Mouse (Mus musculus) hindbrain, embryonic 14.5 days (tissue): ENCODE measurements around the gene Rpap1. TPM values are rescaled to one million over a fixed set of nuclear protein-coding genes. Genes with fewer than 3 reads are reported as not detected.
"Not testable (repeated sequence)": the region's sequence is repeated elsewhere in the genome, so short reads cannot be mapped to it uniquely, and the experiment has no call there.

Experiments
- ATAC-seq: fragments of 200-750 bp; cut with Nextera tagmentation; 2 replicates; pipeline ENCODE4 v1.8.0; 2017; ENCODE audit warnings: moderate number of reproducible peaks, mild to moderate bottlenecking, moderate TSS enrichment, moderate library complexity; ENCODE audit not compliant: low FRiP score
- DNase-seq: peaks from one replicate; pipeline ENCODE4 v3.0.0-alpha.2; 2015; ENCODE audit warnings: low spot score
- H3K27ac ChIP-seq: fragments of 300-500 bp; sonication (generic); 2 replicates; pipeline ENCODE4 v1.5.1; 2014; ENCODE audit warnings: mild to moderate bottlenecking, moderate library complexity
- H3K27me3 ChIP-seq: fragments of 300-500 bp; sonication (generic); 2 replicates; pipeline ENCODE4 v1.6.1; 2014; ENCODE audit warnings: mild to moderate bottlenecking, low read length, mixed read lengths; ENCODE audit not compliant: control insufficient read depth, insufficient read depth
- H3K36me3 ChIP-seq: fragments of 300-500 bp; sonication (generic); replicated peaks from 2 replicates; pipeline ENCODE4 v1.6.1; 2014; ENCODE audit not compliant: control insufficient read depth, insufficient read depth
- H3K4me1 ChIP-seq: fragments of 300-500 bp; sonication (generic); replicated peaks from 2 replicates; pipeline ENCODE4 v1.6.1; 2014; ENCODE audit warnings: antibody characterized with exemption, low read length, mixed read lengths; ENCODE audit not compliant: control insufficient read depth, insufficient read depth
- H3K4me2 ChIP-seq: fragments of 300-500 bp; sonication (generic); replicated peaks from 2 replicates; pipeline ENCODE4 v1.6.1; 2014; ENCODE audit warnings: mild to moderate bottlenecking, moderate library complexity
- H3K4me3 ChIP-seq: fragments of 300-500 bp; sonication (generic); replicated peaks from 2 replicates; pipeline ENCODE4 v1.5.1; 2014; ENCODE audit warnings: mild to moderate bottlenecking, low read length
- H3K9ac ChIP-seq: fragments of 300-500 bp; sonication (generic); 2 replicates; pipeline ENCODE4 v1.6.1; 2014
- H3K9me3 ChIP-seq: fragments of 300-500 bp; sonication (generic); 2 replicates; pipeline ENCODE4 v1.6.1; 2016; ENCODE audit warnings: low read length; ENCODE audit not compliant: control insufficient read depth
- WGBS: fragments of 180-500 bp; shearing (Covaris S2); extraction: QIAGEN DNeasy Blood & Tissue Kit; methylation state at CpG from one replicate; pipeline ENCODE4 v1.1.7; 2014; 5-methylcytosine and 5-hydroxymethylcytosine counted together
- polyA plus RNA-seq: library from polyadenylated mRNA; unstranded; fragments of >200 nt; fragmentation: Nextera tagmentation; extraction: Ambion mirVana; gene quantifications from 2 replicates; pipeline ENCODE4 v1.2.1, GENCODE M21; 2014

Rpap1 gene
- polyA plus RNA-seq, 1 experiment from 2014 or later, result 18.1 TPM

DNA sequence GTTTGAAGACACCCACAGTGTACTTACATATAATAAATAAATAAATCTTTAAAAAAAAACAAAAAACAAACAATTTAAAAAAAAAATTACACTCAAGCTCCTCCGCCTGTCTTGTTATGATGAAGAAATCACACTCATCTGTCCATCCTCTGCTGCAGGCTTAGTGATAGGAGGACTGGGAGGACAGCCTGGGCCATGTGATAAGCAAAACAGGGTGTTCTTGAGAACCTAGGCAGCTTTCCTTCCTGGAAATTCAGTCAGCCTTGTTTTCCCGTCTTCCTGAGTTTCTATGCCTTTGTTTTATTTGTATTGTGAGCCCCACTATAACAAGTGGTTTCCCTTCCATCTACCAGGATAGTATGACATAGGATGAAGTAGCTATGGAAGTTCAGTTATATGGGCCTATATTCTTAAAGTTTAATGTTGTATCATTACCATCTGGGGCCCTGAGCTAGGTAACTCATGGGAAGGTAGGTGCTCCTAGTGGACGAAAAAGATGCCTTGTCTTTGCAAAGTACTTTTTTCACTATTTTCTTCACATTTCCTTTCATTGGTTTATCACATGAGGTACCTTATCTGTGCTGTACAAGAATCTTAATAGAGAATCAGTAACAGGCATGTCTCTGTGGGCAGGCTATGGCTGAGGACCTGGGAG lies 59.4 kb downstream of the Rpap1 start:
- DNase-seq (no peak), ATAC-seq (no peak)
- Histone ChIP-seq H3K27ac (no peak overlapping the region), H3K4me3 (no peak overlapping the region), H3K36me3 (peaks cover 96% of the 10 kb centered on the region), H3K4me1 (no peaks in the 10 kb centered on the region), H3K4me2 (no peak overlapping the region), H3K9ac (no peak overlapping the region), H3K9me3 (no peaks in the 10 kb centered on the region), H3K27me3 (no peaks in the 10 kb centered on the region)
- 91% methylated on average over 3 of the region's 3 CpGs for WGBS

DNA sequence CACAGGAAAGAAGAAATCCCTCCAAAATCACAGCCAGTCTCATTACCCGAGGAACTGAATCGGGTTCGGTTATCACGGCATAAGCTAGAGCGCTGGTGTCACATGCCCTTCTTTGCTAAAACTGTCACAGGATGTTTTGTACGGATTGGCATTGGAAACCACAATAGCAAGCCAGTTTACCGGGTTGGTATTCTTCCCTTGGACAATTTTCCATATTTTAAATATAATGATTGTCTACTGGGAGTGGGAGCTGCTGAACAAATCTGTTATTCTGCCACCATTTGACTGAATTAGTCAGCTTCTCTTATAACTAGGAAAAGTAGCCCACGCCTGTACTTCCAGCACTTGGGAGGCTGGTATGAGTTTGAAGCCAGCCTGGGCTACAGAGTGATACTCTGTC lies 66.3 kb downstream of the Rpap1 start:
- H3K4me2 ChIP-seq, result no peak overlapping the region
- H3K4me1 ChIP-seq, result no peaks in the 10 kb centered on the region
- no peak overlapping the region for H3K9ac ChIP-seq
- H3K36me3 ChIP-seq, result peaks cover 91% of the 10 kb centered on the region
- ATAC-seq (no peak), DNase-seq (no peak)
- H3K9me3 ChIP-seq, result no peaks in the 10 kb centered on the region
- no peaks in the 10 kb centered on the region for H3K27me3 ChIP-seq
- H3K4me3 ChIP-seq, result no peak overlapping the region
- H3K27ac ChIP-seq, result no peak overlapping the region
- WGBS, result 96% methylated on average over 8 of the region's 8 CpGs

- H3K36me3 ChIP-seq, result peaks cover 85% of the 10 kb centered on the region
- H3K9ac ChIP-seq, DNase-seq, H3K4me3 ChIP-seq, H3K27me3 ChIP-seq, ATAC-seq, H3K4me1 ChIP-seq, H3K4me2 ChIP-seq, H3K27ac ChIP-seq, H3K9me3 ChIP-seq: not testable (repeated sequence)
- 98% methylated on average over 2 of the region's 2 CpGs for WGBS
These were observed 71.5 kb downstream of the Rpap1 start for GRCm38 (mm10) chr2:119715868-119716267.

Other genes with a start within 250 kb of the Rpap1 start
- 0.34 and 1.0 TPM in 2 replicates for gene Exd1, start 239.9 kb downstream of the Rpap1 start, polyA plus RNA-seq
- gene Chp1, start 239.8 kb downstream of the Rpap1 start, polyA plus RNA-seq, result 58.5 and 59.1 TPM in 2 replicates
- gene Nusap1, start 169.2 kb downstream of the Rpap1 start, polyA plus RNA-seq, result 11.0 and 13.8 TPM in 2 replicates
- gene Oip5, start 169.1 kb downstream of the Rpap1 start, polyA plus RNA-seq, result 3.2 and 6.1 TPM in 2 replicates
- 37.4 and 37.9 TPM in 2 replicates for gene Ndufaf1, start 124.7 kb downstream of the Rpap1 start, polyA plus RNA-seq
- gene Rtf1, start 112.5 kb downstream of the Rpap1 start, polyA plus RNA-seq, result 35.5 and 36.2 TPM in 2 replicates
- 0.31 and 0.33 TPM in 2 replicates for gene Itpka, start 45.2 kb downstream of the Rpap1 start, polyA plus RNA-seq
- 1.6 and 2.7 TPM in 2 replicates for gene Ltk, start 27.1 kb downstream of the Rpap1 start, polyA plus RNA-seq
- 26.4 and 26.7 TPM in 2 replicates for gene Tyro3, start 10.2 kb upstream of the Rpap1 start, polyA plus RNA-seq
- gene Mga, start 109.7 kb upstream of the Rpap1 start, polyA plus RNA-seq, result 34.0 and 35.1 TPM in 2 replicates
- gene Mapkbp1, start 185.2 kb upstream of the Rpap1 start, polyA plus RNA-seq, result 8.6 and 8.9 TPM in 2 replicates
- 16.6 and 23.3 TPM in 2 replicates for gene Jmjd7, start 239.9 kb upstream of the Rpap1 start, polyA plus RNA-seq
- gene Gm28042, start 240.0 kb upstream of the Rpap1 start, polyA plus RNA-seq, result 4.0 and 4.3 TPM in 2 replicates
- gene Pla2g4b, start 245.9 kb upstream of the Rpap1 start, polyA plus RNA-seq, result 1.9 and 2.7 TPM in 2 replicates